ENCODE assay signal across 9 mouse cellular contexts in the genomic region with DNA sequence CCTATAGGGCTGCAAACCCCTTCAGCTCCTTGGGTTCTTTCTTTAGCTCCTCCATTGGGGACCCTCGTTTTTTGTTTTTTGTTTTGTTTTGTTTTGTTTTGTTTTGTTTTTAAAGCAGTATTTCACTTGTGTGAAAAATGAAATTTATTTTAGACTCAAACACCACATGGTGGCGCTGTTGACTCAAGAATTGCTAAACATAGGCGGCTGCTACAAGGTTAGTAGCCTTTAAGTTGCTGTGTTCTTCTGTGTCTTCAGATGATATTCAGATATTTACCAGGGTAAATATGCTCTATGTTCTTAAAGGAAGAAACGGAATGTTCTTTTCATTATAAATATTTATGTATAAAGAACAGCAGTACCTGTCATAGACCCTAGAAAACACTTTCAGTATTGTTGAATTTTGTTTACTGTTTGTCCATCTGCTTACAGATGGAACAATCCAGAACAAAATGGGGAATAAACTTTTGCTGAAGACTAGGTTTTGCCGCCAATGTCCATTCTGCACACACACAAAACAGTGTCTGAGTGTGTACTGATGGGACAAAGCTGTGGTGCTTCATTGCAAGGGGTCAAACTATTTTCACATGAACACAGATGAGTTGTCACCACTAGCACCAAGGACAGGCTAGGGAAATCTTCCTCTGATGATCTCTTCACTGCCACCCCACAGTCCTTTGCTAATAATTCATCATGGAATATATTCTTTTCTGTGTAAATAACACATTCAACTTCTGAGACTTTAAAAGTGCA.
DNase-seq lines count a peak whose midpoint lies in the region; ATAC-seq lines count a peak whose summit lies in the region.
"Had no signal": no experiment of that assay in that cellular context is flagged by ENCODE, and none has a peak within 500 bp of the region (broad histone marks: within the 10 kb centered on the region; RNA-seq: fewer than 3 reads in every experiment).

No protein-coding gene starts in this region.

- no peaks in the 10 kb centered on the region for H3K9me3 ChIP-seq in hindbrain, embryonic 13.5 days
- no peaks in the 10 kb centered on the region for H3K9me3 ChIP-seq in midbrain, embryonic 15.5 days

- no peaks in the 10 kb centered on the region for H3K27me3 ChIP-seq in hindbrain, embryonic 13.5 days
- no peaks in the 10 kb centered on the region for H3K27me3 ChIP-seq in midbrain, embryonic 15.5 days (replicated peaks)

- WGBS in hindbrain, embryonic 13.5 days: 10% methylated on average over 5 of the region's 5 CpGs
- WGBS in midbrain, embryonic 15.5 days: 14% methylated on average over 5 of the region's 5 CpGs

- no peak overlapping the region for H3K9ac ChIP-seq in hindbrain, embryonic 13.5 days
- H3K9ac ChIP-seq in midbrain, embryonic 15.5 days: no peak overlapping the region

- DNase-seq in kidney, adult 18-20 months: peak; percentile 10
- DNase-seq in kidney, adult 11 months: no peak
- DNase-seq in R1 (ENCODE audit: low read depth, low spot score): peak; percentile 47
- peak; percentile 81 for DNase-seq in embryo, embryonic 11 days
- peak; percentile 61 to 72 for DNase-seq in left cerebral cortex, postnatal 25 days (ENCODE audit: low spot score in 2 of 2)
- peak; percentile 73 for DNase-seq in thymus, postnatal 14 days

- H3K36me3 ChIP-seq in hindbrain, embryonic 13.5 days: no peaks in the 10 kb centered on the region
- no peaks in the 10 kb centered on the region for H3K36me3 ChIP-seq in midbrain, embryonic 15.5 days (replicated peaks)

- intact Hi-C loops in left cerebral cortex, postnatal 25 days (cut with DNase I): no loop called here

- H3K4me1 ChIP-seq in hindbrain, embryonic 13.5 days (replicated peaks): no peaks in the 10 kb centered on the region
- H3K4me1 ChIP-seq in midbrain, embryonic 15.5 days: no peaks in the 10 kb centered on the region

- H3K27ac ChIP-seq in hindbrain, embryonic 13.5 days: no peak overlapping the region
- no peak overlapping the region for H3K27ac ChIP-seq in midbrain, embryonic 15.5 days
- H3K27ac ChIP-seq: macrophage had no signal

- H3K4me3 ChIP-seq in hindbrain, embryonic 13.5 days: no peak overlapping the region
- H3K4me3 ChIP-seq in midbrain, embryonic 15.5 days: no peak overlapping the region

- peak; percentile 65; the same call in 1 of the 2 replicates for ATAC-seq in hindbrain, embryonic 13.5 days (ENCODE audit: low FRiP score)
- ATAC-seq in midbrain, embryonic 15.5 days (replicated peaks): peak; percentile 62; the same call in 1 of the 2 replicates

- H3K4me2 ChIP-seq in hindbrain, embryonic 13.5 days: no peak overlapping the region
- no peak overlapping the region for H3K4me2 ChIP-seq in midbrain, embryonic 15.5 days
